Mouse (Mus musculus): ENCODE results near the gene Ubn1.

DNA sequence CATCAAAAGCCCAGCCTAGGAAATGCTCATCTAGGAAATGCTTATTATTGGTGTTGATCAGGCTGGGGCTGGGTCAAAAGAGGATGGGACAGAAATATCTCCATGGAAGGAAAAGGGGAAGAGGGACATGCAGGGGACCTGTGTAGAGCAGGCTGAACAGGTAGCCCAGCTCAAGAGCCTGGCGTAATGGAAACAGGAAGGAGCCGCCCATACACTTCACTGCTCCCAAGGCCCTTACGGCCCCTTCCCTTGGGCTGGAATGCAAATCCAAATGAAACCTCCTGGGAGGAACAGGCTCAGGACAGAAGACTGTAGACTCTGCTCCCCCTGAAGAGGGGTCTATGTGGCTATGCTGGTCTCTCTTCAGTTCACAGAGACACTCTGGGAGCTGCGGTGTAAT, 35.3 kb upstream of the Ubn1 start:
- no peak for TF ChIP-seq CTCF (IDR thresholded peaks at IDR 0.05; ENCODE audit: control insufficient read depth, insufficient read depth, low read length)
- no peak for TF ChIP-seq POLR2A (IDR thresholded peaks at IDR 0.05; ENCODE audit: borderline replicate concordance, control insufficient read depth, low read depth, low read length)
